Mouse (Mus musculus): Measurements from ENCODE around the gene Dnm3.
A peak's percentile ranks its signal among the peaks of the same experiment; 100 is the strongest.

Gene Dnm3

GRCm38 (mm10) chr1:162039808-162040207 is 438.0 kb downstream of the Dnm3 start:
- DNase-seq (ENCODE audit: extremely low read depth, low read depth, low spot score): no peak

- no peak for DNase-seq (ENCODE audit: extremely low read depth, low read depth, low spot score)
Observed at GRCm38 (mm10) chr1:162039011-162039595, 438.7 kb downstream of the Dnm3 start.

DNA sequence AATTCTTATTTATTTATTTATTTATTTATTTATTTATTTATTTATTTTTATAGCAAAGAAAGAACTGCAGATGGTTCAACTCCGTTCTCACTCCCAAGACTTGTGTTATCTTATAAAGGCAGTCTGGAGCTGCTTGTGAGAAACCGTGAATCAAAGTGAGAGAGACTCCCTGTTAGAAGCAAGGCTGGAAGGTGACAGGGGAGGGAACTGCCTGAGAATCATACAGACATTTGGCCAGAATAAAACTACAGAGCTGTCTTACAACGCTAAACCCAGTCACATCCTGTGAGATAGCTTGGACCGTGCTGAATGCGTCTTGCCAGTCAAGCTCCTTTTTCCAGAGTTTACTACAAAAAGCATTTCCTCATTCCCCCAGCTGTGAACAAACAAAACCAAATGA is 439.4 kb downstream of the Dnm3 start:
- DNase-seq (ENCODE audit: extremely low read depth, low read depth, low spot score): no peak

GRCm38 (mm10) chr1:162037968-162038421 is 439.8 kb downstream of the Dnm3 start:
- peak; percentile 63 for DNase-seq (ENCODE audit: extremely low read depth, low read depth, low spot score)

- DNase-seq (ENCODE audit: extremely low read depth, low read depth, low spot score): no peak
Observed at GRCm38 (mm10) chr1:162037185-162037765, 440.6 kb downstream of the Dnm3 start.

DNA sequence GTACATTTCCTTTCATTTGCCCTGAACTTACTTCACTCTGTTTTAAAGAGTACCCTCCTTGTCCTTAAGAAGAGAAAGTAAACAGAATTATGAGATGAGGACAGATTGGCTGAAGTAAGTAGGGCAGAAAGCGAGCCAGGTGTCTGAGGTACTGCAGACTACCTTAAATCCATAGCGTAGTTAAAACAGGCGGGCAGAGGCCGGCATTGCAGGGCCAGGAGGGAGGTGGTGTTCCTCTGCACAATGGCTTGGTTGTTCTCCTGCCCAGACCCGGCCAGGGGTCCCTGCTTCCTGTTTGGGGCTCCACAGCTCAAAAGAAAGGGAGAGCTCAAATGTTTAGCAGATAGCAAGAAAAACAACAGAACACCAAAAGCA is 441.4 kb downstream of the Dnm3 start:
- no peak for DNase-seq (ENCODE audit: extremely low read depth, low read depth, low spot score)

DNA sequence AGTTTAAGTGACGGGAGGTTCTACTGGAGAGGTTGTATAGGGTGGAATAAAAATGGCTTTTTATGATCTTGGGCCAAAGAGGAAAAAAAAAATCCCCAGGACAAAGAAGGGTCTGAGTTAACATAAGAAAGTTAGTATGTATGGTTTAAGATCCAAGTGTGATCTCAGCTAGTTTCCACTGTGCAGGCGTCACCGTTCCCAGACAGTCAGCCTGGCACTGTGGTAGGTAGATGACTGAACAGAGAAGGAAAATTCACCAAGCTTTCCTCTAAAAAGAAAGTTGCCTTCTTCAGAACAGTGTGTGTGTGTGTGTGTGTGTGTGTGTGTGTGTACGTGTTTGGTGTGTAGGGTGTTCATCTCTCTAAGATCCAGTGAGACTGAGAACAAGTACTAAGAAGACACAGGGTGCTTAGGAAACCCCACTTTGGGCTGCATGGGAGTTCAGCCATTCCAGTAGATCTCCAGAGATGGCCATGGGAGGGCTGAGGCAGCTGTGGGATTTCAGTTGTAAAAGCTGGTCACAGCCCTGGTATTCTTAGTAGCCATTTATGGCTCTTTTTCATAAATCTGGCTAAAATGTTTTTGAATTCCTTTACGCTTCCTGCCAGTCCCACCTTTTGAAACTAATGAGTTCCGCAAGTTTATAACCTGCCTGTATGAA is 441.9 kb downstream of the Dnm3 start:
- no peak for DNase-seq (ENCODE audit: extremely low read depth, low read depth, low spot score)

- DNase-seq (ENCODE audit: extremely low read depth, low read depth, low spot score): no peak
Observed at GRCm38 (mm10) chr1:162023681-162024270, 454.1 kb downstream of the Dnm3 start.

GRCm38 (mm10) chr1:162020766-162021165 is 457.1 kb downstream of the Dnm3 start:
- DNase-seq (ENCODE audit: extremely low read depth, low read depth, low spot score): no peak

DNA sequence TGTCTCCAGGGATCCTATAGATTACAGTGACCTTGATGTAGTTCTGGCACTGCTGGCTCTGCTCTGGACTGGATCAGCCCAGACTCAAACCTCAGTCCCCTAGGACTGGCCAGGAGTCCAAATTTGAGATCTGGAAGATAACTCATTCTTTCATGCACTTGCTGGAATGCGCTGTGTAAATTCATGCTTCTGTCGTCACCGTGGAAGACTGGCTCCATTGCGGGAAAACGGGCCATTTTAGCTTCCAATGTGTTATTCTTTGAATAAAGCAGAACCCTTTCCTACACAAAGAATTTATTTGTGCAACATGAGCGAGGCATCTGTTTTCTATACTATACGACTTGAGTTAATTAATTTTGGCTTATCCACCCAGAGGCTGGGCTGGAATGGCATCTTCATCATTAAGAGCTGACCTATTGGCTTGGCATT is 457.5 kb downstream of the Dnm3 start:
- no peak for DNase-seq (ENCODE audit: extremely low read depth, low read depth, low spot score)

- DNase-seq (ENCODE audit: extremely low read depth, low read depth, low spot score): no peak
Observed at GRCm38 (mm10) chr1:162018601-162018977, 459.2 kb downstream of the Dnm3 start.

DNA sequence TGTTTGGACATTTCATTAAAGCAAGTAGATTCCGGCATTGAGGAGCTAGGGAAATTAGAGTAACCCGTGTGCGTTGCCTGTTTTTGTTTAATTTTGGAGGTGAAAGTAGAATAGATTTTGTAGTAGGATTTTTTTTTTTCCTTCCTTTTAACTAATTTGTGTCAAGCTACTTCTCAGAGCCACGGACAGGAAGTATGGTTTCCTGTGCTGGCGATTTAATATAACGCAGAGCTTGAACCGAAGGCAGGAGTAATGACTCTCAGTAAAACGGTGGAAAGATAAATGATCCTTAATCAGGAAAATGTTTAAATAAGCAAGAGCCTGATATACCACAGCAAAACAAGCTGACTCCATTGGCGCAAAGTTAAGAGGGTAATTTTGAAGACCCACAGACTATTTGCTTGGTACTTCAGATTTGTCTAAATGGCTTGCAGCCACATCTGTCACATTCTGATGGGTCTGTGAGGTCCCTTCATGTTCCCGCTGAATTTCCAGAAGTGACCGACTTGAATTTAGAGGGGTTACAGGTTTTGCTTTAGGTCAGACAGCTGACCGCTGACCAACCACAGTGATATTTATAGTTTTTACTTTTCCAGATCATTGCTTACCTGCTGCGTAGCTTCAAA is 459.7 kb downstream of the Dnm3 start:
- no peak for DNase-seq (ENCODE audit: extremely low read depth, low read depth, low spot score)

DNA sequence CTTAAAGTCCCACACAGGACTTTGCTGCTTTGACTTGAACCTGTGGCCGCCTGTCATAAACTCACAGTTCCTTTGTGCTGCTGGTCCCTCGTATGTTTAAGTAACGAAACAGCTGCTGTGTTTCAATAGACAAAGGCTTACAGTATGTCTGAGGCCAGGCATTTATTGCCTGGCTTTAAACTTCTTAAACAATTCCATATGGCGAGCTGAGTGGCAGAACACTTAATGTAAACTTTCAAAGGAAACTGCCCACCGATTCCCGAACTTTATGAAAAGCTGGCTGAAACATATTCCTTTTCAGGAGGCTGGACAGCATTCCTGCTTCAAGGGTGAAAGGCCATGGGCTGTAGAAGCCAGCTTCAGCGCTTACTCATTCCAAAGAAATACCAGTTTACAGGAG is 460.9 kb downstream of the Dnm3 start:
- no peak for DNase-seq (ENCODE audit: extremely low read depth, low read depth, low spot score)

- no peak for DNase-seq (ENCODE audit: extremely low read depth, low read depth, low spot score)
Observed at GRCm38 (mm10) chr1:162015247-162015862, 462.5 kb downstream of the Dnm3 start.

DNA sequence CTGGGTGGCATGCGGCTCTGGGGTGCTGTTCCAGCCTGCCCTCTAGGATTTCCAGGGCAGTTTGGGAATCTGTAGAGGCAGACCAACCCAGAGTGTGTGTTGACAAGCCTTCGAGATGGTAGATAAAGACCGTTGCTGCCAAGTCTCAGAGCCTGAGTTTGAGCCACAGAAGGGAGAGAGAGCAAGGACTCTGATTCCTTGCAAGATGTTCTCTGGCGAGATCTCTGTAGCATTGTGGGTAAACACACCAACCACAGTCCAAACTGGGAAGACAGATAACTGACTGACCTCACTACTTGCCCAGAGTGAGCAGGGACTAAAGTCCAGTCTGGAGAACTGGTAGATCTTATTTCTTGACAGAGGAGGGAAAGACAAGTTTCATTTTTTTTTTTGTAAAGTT is 464.3 kb downstream of the Dnm3 start:
- DNase-seq (ENCODE audit: extremely low read depth, low read depth, low spot score): peak; percentile 18

GRCm38 (mm10) chr1:162011523-162012245 is 466.1 kb downstream of the Dnm3 start:
- no peak for DNase-seq (ENCODE audit: extremely low read depth, low read depth, low spot score)

DNA sequence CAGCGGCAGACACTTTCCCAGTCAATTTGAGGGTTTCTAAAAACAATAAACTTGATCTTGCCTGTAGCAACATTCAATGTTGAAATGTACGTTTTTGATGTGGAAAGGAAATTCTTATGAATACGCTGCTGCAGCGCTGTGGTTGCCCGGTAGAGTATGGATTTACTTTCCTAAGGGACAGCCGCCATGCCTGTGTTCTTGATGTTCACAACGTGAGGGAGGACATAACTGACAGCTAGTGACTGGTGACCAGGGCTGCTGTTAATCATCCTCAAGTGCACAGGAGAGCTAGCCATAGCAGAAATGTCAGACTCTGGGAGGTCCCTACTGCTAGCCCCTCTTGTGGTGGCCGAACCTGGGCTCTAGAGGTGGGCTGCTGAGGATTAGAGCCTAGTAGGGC is 468.7 kb downstream of the Dnm3 start:
- DNase-seq (ENCODE audit: extremely low read depth, low read depth, low spot score): no peak

- no peak for DNase-seq (ENCODE audit: extremely low read depth, low read depth, low spot score)
Observed at GRCm38 (mm10) chr1:162008631-162009067, 469.2 kb downstream of the Dnm3 start.

DNA sequence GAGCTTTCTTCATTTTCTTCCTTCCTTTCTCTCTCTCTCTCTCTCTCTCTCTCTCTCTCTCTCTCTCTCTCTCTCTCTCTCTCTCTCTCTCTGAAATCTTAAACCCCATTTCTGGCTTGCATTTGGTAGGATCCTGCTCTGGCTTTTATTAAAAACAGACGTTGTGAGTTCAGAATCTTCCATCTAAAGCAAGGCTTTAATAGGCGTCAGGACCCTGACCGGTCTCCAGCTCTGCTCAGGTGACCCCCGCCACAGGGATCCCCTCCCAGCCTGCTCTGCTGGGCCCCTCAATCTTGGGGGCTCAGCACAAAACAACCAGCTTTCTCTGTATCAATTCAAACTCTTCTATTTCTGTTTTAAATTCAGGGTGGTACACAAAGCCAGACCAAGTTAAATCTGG is 469.6 kb downstream of the Dnm3 start:
- no peak for DNase-seq (ENCODE audit: extremely low read depth, low read depth, low spot score)

DNA sequence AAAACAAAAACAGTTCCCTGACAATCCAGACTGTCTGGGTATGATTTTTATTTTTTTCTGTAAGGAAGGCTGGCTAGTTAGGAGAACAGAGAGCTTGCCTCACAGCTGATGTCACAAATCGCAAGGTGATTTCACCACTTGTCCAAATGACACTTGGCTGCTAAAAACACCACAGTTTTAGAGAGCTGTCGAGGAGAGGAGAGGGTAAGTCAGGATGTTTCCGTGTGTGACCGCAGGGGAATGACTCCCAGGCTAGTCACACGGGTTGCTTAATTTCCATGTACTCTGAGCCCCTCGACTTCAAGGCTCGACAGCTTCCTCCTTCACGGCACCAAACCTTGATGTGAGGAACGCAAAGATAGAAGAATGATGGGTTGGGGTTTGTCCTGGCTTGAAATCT is 471.7 kb downstream of the Dnm3 start:
- no peak for DNase-seq (ENCODE audit: extremely low read depth, low read depth, low spot score)

Data from fat pad, adult 2 months (tissue).